Mouse (Mus musculus): ENCODE data around the gene Eya4.

Eya4 gene

DNA sequence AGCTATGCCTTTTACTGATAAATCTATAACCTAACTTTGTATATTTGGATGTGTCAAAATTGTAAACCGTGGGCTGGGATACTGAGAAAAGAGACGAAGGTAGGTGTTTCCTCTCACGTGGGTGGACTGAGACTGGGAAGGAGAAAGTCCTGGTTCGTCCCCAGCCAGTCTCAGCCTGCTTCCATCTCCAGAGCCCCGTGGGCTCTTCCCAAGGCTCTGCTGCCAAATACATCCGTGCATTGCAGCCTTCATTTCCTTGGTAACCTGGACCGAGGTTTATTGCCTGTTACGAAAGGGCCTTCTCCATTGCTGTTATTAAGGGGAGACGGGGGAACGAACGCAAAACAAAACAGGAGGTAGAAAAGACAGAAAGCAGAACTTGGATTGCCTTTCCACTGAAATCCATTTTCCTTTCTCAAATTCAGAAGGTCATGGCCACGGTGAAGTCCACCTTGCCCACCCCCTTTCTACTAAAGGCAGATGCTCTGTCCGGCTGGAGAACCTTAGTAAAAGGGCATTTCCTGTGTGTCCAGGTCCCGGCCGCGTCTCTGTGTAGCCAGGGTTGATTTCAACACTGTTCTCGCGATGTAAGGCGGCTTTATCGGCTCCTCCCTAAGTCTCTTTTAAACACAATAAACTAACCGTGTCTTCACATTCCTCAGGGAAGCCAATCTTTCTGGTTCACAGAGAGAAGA lies 273.7 kb downstream of the Eya4 start:
- DNase-seq (ENCODE audit: inconsistent age in 2 of 2, low spot score in 1 of 2), result peak; percentile 9 to 50

DNA sequence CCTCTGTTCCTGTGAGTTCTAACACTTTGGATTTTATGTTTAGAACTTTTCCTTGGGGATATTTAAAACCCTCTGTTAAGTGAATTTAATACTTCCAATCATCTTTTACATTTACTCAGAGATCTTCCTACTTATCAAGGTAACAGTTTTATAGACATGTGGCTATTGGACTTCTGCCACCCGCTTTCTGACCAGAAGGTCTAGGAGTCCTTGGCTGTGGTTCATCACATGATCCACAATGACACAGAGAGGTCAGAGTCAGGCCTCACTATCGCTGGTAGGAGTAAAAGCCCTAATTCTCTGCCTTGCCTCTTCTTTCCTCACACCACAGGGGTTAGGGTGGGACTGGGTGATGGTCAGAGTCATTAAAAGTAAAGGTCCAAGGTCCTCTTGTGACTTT lies 277.2 kb downstream of the Eya4 start:
- peak; percentile 10 to 57 for DNase-seq (ENCODE audit: inconsistent age in 2 of 2, low spot score in 1 of 2)

DNA sequence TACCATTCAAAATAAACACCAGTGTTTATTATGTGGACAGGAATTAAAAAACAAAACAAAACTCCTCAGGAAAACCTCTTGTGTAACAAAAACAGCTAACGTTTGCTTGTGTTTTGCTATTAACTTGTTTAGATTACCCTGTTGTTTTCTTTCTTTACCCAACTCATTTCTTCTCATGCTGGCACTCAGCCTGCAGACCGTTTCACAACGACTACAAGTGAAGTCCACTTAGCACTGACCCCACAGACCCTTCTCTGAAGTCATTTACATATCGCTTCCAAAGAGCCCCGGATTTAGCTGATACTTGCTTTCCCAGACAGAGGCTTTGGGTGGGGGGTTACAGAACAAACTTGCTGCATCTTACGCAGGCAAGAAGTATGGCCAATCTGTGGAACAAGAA lies 286.9 kb downstream of the Eya4 start:
- DNase-seq (ENCODE audit: inconsistent age in 2 of 2, low spot score in 1 of 2), result no peak

DNA sequence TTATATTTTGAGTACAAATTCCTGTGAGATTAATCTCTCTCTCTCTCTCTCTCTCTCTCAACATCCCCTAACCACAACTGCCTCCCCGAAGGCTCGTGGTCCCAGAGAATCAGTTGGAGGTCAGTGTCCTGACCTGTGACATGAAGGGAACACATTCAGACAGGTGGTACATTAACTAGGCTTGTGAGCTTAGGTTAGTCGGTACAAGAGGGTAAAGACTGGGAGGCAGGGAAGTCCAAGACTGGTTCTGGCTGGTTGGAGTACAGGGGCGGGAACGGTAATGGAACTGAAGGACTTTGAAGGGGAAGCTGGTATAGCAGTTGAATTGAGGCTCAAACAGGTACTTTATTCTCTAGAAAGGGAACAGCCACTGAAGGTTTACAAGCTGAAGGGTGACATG lies 287.9 kb downstream of the Eya4 start:
- no peak for DNase-seq (ENCODE audit: inconsistent age in 2 of 2, low spot score in 1 of 2)

DNA sequence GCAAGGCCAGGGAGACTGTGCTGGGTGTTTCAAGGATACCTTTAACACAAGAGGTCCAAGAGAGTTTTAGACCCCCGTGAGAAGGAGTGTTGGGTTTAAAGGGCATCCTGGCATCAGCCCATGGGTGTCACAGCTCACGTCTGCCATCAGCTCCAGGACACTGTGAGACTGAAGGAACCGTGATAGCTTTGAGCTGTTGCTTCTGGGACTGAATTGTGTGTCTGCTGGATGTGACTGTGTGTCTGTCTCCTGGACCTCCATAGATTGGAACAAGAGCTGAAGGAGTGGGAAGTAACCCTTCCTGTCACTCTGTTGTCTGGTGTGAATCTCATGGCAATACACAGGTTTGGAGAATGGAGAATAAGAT lies 289.9 kb downstream of the Eya4 start:
- DNase-seq (ENCODE audit: inconsistent age in 2 of 2, low spot score in 1 of 2), result no peak

DNA sequence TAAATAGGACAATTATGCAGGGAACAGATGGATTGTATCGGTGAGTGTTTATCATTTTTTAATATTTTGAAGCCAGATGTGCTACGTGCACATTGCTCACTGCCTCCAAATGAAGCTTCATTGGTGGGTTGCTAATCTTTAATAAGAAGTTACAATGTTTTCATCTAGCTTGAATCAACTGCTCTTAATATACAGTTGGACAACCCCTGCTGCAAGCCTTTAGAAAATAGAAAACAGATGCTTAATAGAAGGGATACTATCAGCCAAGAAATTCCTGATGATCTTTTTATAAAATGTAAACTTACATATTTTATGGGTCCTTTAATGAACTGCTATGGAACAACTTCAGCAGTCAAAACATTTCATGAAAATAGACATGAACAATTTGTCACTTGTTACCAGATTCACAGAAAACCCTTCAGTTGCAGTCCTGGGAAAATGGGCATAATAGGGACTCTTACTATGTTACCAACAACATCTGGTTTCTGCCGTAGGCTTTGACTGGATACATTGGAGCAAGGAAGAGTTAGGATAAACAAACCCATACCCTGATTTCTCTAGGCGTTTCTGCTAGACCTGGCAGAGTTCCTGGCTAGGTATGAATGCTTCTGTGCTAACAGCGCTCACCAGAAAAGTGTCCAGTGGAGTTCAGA lies 290.4 kb downstream of the Eya4 start:
- DNase-seq (ENCODE audit: inconsistent age in 2 of 2, low spot score in 1 of 2), result no peak

DNA sequence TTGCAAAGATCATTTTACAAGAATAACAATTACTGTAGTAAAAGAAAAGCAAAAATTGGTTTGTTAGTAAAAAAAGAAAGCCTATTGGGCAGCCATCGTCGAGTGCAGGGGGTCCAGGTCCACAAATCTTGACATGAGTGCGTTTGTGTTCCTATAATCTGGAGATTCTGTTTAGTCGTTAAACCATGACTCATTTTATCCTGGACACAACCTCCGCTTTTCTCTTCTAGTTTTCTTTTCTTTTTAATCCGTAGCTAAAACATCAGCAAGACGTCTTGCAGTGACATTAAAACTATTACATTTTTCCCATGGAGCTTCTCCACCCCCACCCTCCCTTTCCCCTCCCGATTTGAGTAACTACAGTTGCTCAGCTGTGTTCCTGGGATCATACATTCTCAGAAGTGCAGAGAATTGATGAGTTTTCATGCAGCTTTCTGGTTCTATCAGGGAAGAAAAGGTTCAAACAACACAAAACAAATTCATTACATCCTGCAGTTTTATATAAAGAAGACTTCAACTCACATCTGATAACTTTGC lies 297.1 kb downstream of the Eya4 start:
- no peak for DNase-seq (ENCODE audit: inconsistent age in 2 of 2, low spot score in 1 of 2)
